Mouse (Mus musculus) hindbrain, embryonic 16.5 days (tissue): Measurements from ENCODE around the gene Dvl1. TPM values are rescaled to one million over a fixed set of nuclear protein-coding genes. Genes with fewer than 3 reads are reported as not detected.

Experiments used
- ATAC-seq: fragments of 200-750 bp; cut with Nextera tagmentation; 2 replicates; pipeline ENCODE4 v1.8.0; 2017; ENCODE audit warnings: moderate TSS enrichment, moderate library complexity
- H3K27ac ChIP-seq: fragments of 300-500 bp; sonication (generic); 2 replicates; pipeline ENCODE4 v1.5.1; 2014; ENCODE audit warnings: low read depth, mild to moderate bottlenecking, control low read depth, low read length, moderate library complexity
- H3K27me3 ChIP-seq: fragments of 300-500 bp; sonication (generic); replicated peaks from 2 replicates; pipeline ENCODE4 v1.6.1; 2014; ENCODE audit warnings: low read length; ENCODE audit not compliant: control insufficient read depth, insufficient read depth
- H3K36me3 ChIP-seq: fragments of 300-500 bp; sonication (generic); 2 replicates; pipeline ENCODE4 v1.6.1; 2014; ENCODE audit warnings: mild to moderate bottlenecking, low read length, moderate library complexity, mixed read lengths; ENCODE audit not compliant: control insufficient read depth, insufficient read depth
- H3K4me1 ChIP-seq: fragments of 300-500 bp; sonication (generic); 2 replicates; pipeline ENCODE4 v1.6.1; 2014; ENCODE audit warnings: low read depth, low read length; ENCODE audit not compliant: control insufficient read depth, insufficient read depth
- H3K4me2 ChIP-seq: fragments of 300-500 bp; sonication (generic); 2 replicates; pipeline ENCODE4 v1.6.1; 2014; ENCODE audit warnings: mild to moderate bottlenecking, low read length, control low read depth, moderate library complexity
- H3K4me3 ChIP-seq: fragments of 300-500 bp; sonication (generic); 2 replicates; pipeline ENCODE4 v1.5.1; 2014; ENCODE audit warnings: mild to moderate bottlenecking, low read length, control low read depth, moderate library complexity
- H3K9ac ChIP-seq: fragments of 300-500 bp; sonication (generic); 2 replicates; pipeline ENCODE4 v1.6.1; 2014; ENCODE audit warnings: low read depth, mild to moderate bottlenecking, control low read depth, low read length, moderate library complexity
- H3K9me3 ChIP-seq: fragments of 300-500 bp; sonication (generic); 2 replicates; pipeline ENCODE4 v1.6.1; 2014; ENCODE audit warnings: mild to moderate bottlenecking, low read length, moderate library complexity; ENCODE audit not compliant: control insufficient read depth
- WGBS: fragments of 180-500 bp; shearing (Covaris S2); extraction: QIAGEN DNeasy Blood & Tissue Kit; methylation state at CpG from one replicate; pipeline ENCODE4 v1.1.7; 2014; 5-methylcytosine and 5-hydroxymethylcytosine counted together
- polyA plus RNA-seq: library from polyadenylated mRNA; unstranded; fragments of >200 nt; fragmentation: Nextera tagmentation; extraction: Ambion mirVana; gene quantifications from 2 replicates; pipeline ENCODE4 v1.2.1, GENCODE M21; 2015

Dvl1 gene
- polyA plus RNA-seq, 1 experiment from 2014 or later, result 10.2 TPM

- Histone ChIP-seq H3K9ac (no peak overlapping the region), H3K4me3 (no peak overlapping the region), H3K4me2 (no peak overlapping the region), H3K27ac (no peak overlapping the region), H3K4me1 (peaks cover 1% of the 10 kb centered on the region; the same call in 1 of the 2 replicates), H3K9me3 (no peaks in the 10 kb centered on the region), H3K36me3 (peaks cover 42% of the 10 kb centered on the region), H3K27me3 (no peaks in the 10 kb centered on the region)
- 84% methylated on average over 3 of the region's 3 CpGs for WGBS
- ATAC-seq, result no peak
These were observed 9.7 kb downstream of the Dvl1 start for GRCm38 (mm10) chr4:155856881-155857280.

- ATAC-seq, result no peak
- Histone ChIP-seq H3K4me3 (no peak overlapping the region), H3K27me3 (no peaks in the 10 kb centered on the region), H3K36me3 (peaks cover 39% of the 10 kb centered on the region), H3K9ac (no peak overlapping the region), H3K4me1 (no peaks in the 10 kb centered on the region), H3K9me3 (no peaks in the 10 kb centered on the region), H3K4me2 (no peak overlapping the region), H3K27ac (no peak overlapping the region)
- WGBS, result 40% methylated on average over 13 of the region's 13 CpGs
These were observed 12.1 kb downstream of the Dvl1 start for GRCm38 (mm10) chr4:155859318-155859717.

DNA sequence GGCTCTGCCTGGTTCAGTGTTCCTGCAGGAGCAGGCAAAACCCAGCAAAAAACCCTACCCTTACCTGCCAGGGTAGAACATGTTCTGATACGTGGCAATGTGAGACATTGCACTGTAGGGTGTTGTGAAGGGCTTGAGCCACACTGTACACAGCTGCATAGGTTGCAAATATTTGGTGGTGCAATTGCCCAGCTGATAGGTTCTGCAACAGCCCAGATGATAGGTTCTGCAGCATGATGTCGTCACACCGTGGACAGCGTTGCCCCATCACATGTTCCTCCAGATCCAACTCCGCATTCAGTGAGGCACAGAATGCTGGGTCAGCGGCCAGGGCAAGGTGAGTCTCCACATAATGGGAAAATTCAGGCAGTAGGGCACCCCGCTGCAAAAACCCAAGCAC lies 14.6 kb downstream of the Dvl1 start:
- 94% methylated on average over 7 of the region's 7 CpGs for WGBS
- Histone ChIP-seq H3K4me3 (no peak overlapping the region), H3K4me1 (no peaks in the 10 kb centered on the region), H3K9ac (no peak overlapping the region), H3K27me3 (no peaks in the 10 kb centered on the region), H3K4me2 (no peak overlapping the region), H3K27ac (no peak overlapping the region), H3K36me3 (peaks cover 42% of the 10 kb centered on the region), H3K9me3 (no peaks in the 10 kb centered on the region)
- ATAC-seq, result no peak

DNA sequence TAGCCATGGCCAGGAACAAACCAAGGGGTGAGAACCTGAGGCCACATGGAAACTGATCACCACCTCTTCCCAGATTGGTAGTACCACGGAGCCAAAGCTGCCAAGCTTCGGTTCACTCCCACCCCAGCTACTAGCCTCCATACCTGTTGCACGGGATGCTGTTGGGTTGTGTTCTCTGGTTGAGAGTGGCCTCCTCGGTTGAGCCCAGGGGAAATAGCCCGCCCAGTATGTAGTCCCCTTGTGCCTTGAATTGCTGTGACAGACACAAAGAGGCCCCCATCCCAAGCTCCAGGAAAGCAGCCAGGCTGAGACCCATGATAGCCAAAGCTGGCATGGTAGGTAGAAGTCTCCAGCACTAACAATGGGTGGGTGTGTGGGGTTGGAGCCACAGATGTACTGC lies 15.8 kb downstream of the Dvl1 start, which contains the start of gene Tas1r3:
Gene Tas1r3, minus strand, starts transcription at position 362 of the 400 bp plus-strand sequence.
- H3K4me1 ChIP-seq, result no peaks in the 10 kb centered on the region
- no peak within 1 kb of the TSS for H3K9ac ChIP-seq
- H3K9me3 ChIP-seq, result no peaks in the 10 kb centered on the region
- H3K4me2 ChIP-seq, result no peak within 1 kb of the TSS
- H3K27ac ChIP-seq, result no peak within 1 kb of the TSS
- H3K4me3 ChIP-seq, result no peak within 1 kb of the TSS
- no peak for ATAC-seq
- H3K36me3 ChIP-seq, result peaks cover 40% of the 10 kb centered on the region
- WGBS, result 84% methylated on average over 5 of the region's 5 CpGs
- no peaks in the 10 kb centered on the region for H3K27me3 ChIP-seq

GRCm38 (mm10) chr4:155868614-155869298 lies 21.6 kb downstream of the Dvl1 start:
- Histone ChIP-seq H3K4me1 (peaks cover 14% of the 10 kb centered on the region), H3K4me3 (peak overlapping the region; percentile 72), H3K36me3 (peaks cover 25% of the 10 kb centered on the region), H3K9ac (peak overlapping the region; percentile 86), H3K4me2 (peak overlapping the region; percentile 96), H3K27ac (no peak overlapping the region; the same call in 1 of the 2 replicates), H3K27me3 (no peaks in the 10 kb centered on the region), H3K9me3 (no peaks in the 10 kb centered on the region)
- peak; percentile 68 for ATAC-seq
- WGBS, result 11% methylated on average over 22 of the region's 22 CpGs

- Histone ChIP-seq H3K27ac (peak within 1 kb of the TSS; percentile 69), H3K36me3 (peaks cover 25% of the 10 kb centered on the region), H3K27me3 (no peaks in the 10 kb centered on the region), H3K4me1 (peaks cover 14% of the 10 kb centered on the region), H3K4me3 (peak within 1 kb of the TSS; percentile 72), H3K4me2 (peak within 1 kb of the TSS; percentile 96), H3K9me3 (no peaks in the 10 kb centered on the region), H3K9ac (peak within 1 kb of the TSS; percentile 86)
- under 1% methylated on average over 63 of the region's 63 CpGs for WGBS
- ATAC-seq, result peak; percentile 97
These were observed 22.3 kb downstream of the Dvl1 start, which contains the start of the genes Cptp and Ints11 for GRCm38 (mm10) chr4:155869317-155870033. Cptp (minus strand) TSS chr4:155869440. Ints11 (plus strand) TSS chr4:155869546.

- Histone ChIP-seq H3K27me3 (no peaks in the 10 kb centered on the region), H3K4me2 (no peak overlapping the region), H3K9ac (no peak overlapping the region), H3K9me3 (no peaks in the 10 kb centered on the region), H3K4me3 (no peak overlapping the region), H3K27ac (no peak overlapping the region), H3K4me1 (peaks cover 14% of the 10 kb centered on the region), H3K36me3 (peaks cover 21% of the 10 kb centered on the region)
- 95% methylated on average over 7 of the region's 7 CpGs for WGBS
- no peak for ATAC-seq
These were observed 24.2 kb downstream of the Dvl1 start for GRCm38 (mm10) chr4:155871404-155871803.

DNA sequence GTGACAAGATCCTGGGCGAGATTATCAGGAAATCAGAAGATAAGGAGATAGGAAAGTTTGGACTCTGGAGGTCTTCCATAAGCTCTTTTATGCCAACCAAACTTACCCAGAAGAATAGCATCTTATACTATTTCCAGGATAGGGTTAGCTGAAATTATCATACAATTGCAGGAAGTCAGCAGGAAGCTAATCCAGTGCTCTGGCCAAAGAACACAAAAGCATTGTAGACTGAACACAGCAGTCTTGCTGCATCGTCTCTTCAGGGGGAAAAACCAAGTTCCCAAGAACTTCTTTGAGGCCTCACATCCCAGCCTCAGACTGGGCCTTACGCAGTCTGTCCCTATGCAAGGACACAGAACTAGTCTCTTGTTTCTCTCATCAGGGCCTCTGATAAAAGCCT lies 36.4 kb downstream of the Dvl1 start:
- no peak overlapping the region for H3K4me3 ChIP-seq
- no peak overlapping the region for H3K4me2 ChIP-seq
- ATAC-seq, result no peak
- H3K4me1 ChIP-seq, result no peaks in the 10 kb centered on the region
- H3K9me3 ChIP-seq, result no peaks in the 10 kb centered on the region
- H3K9ac ChIP-seq, result no peak overlapping the region
- WGBS, result 91% methylated on average over 3 of the region's 3 CpGs
- H3K27me3 ChIP-seq, result no peaks in the 10 kb centered on the region
- peaks cover 34% of the 10 kb centered on the region for H3K36me3 ChIP-seq
- no peak overlapping the region for H3K27ac ChIP-seq

GRCm38 (mm10) chr4:155886330-155886729 lies 39.1 kb downstream of the Dvl1 start:
- peaks cover 10% of the 10 kb centered on the region for H3K4me1 ChIP-seq
- H3K27me3 ChIP-seq, result no peaks in the 10 kb centered on the region
- H3K4me2 ChIP-seq, result no peak overlapping the region
- H3K27ac ChIP-seq, result no peak overlapping the region
- no peaks in the 10 kb centered on the region for H3K9me3 ChIP-seq
- ATAC-seq, result no peak
- whole genome bisulfite sequencing, result 98% methylated on average over 5 of the region's 5 CpGs
- H3K4me3 ChIP-seq, result no peak overlapping the region
- H3K9ac ChIP-seq, result no peak overlapping the region
- H3K36me3 ChIP-seq, result peaks cover 35% of the 10 kb centered on the region
